Mouse (Mus musculus) liver, embryonic 14.5 days (tissue): ENCODE measurements around the gene Neurod4. TPM values are rescaled to one million over a fixed set of nuclear protein-coding genes. Genes with fewer than 3 reads are reported as not detected.

Source experiments
- ATAC-seq: fragments of 200-750 bp; cut with Nextera tagmentation; 2 replicates; pipeline ENCODE4 v1.8.0; 2017; ENCODE audit warnings: moderate number of reproducible peaks, mild to moderate bottlenecking, moderate library complexity; ENCODE audit not compliant: insufficient read depth
- DNase-seq, 3 experiments: peaks; one replicate each; pipeline ENCODE4 v3.0.0-alpha.2; 2012 to 2013; ENCODE audit warnings: low read depth in 3 of 3, low spot score in 3 of 3
- H3K27ac ChIP-seq: fragments of 300-500 bp; sonication (generic); 2 replicates; pipeline ENCODE4 v1.5.1; 2014; ENCODE audit warnings: moderate library complexity, mild to moderate bottlenecking, control low read depth, inconsistent platforms
- H3K27me3 ChIP-seq: fragments of 300-500 bp; sonication (generic); 2 replicates; pipeline ENCODE4 v1.6.1; 2014; ENCODE audit warnings: mild to moderate bottlenecking, low read length, moderate library complexity; ENCODE audit not compliant: control insufficient read depth, insufficient read depth
- H3K36me3 ChIP-seq: fragments of 300-500 bp; sonication (generic); replicated peaks from 2 replicates; pipeline ENCODE4 v1.6.1; 2014; ENCODE audit warnings: low read depth; ENCODE audit not compliant: control insufficient read depth, insufficient read depth
- H3K4me1 ChIP-seq, 2 experiments: fragments of 200-500 bp in 1 of 2; fragments of 300-500 bp in 1 of 2; sonication (generic) in 1 of 2; replicated peaks; 2 replicates each; pipeline ENCODE4 v1.6.1; 2012 to 2014; ENCODE audit warnings: antibody characterized with exemption in 1 of 2, inconsistent platforms in 1 of 2, low read length in 1 of 2; ENCODE audit not compliant: control insufficient read depth in 2 of 2, insufficient read depth in 2 of 2
- H3K4me2 ChIP-seq: fragments of 300-500 bp; sonication (generic); 2 replicates; pipeline ENCODE4 v1.6.1; 2014; ENCODE audit warnings: low read depth, mild to moderate bottlenecking, control low read depth, moderate library complexity
- H3K4me3 ChIP-seq, 2 experiments: fragments of 200-500 bp in 1 of 2; fragments of 300-500 bp in 1 of 2; sonication (generic) in 1 of 2; 2 replicates each; pipeline ENCODE4 v1.5.1; 2012 to 2014; ENCODE audit warnings: low read depth in 2 of 2, low read length in 2 of 2, mild to moderate bottlenecking in 2 of 2, control low read depth in 1 of 2, inconsistent platforms in 1 of 2, moderate library complexity in 1 of 2; ENCODE audit not compliant: insufficient read depth in 1 of 2
- H3K9ac ChIP-seq: fragments of 300-500 bp; sonication (generic); replicated peaks from 2 replicates; pipeline ENCODE4 v1.6.1; 2014; ENCODE audit warnings: mild to moderate bottlenecking, control low read depth, moderate library complexity
- H3K9me3 ChIP-seq: fragments of 300-500 bp; sonication (generic); 2 replicates; pipeline ENCODE4 v1.6.1; 2016; ENCODE audit warnings: low read length, mixed read lengths; ENCODE audit not compliant: control insufficient read depth
- CTCF ChIP-seq: IDR thresholded peaks from 2 replicates; pipeline ENCODE4 v1.5.1; 2016; ENCODE audit warnings: antibody characterized with exemption, low read depth, control low read depth
- EP300 ChIP-seq: IDR thresholded peaks from 2 replicates; pipeline ENCODE4 v1.6.1; 2016; ENCODE audit warnings: antibody characterized with exemption, low read depth
- WGBS: fragments of 180-500 bp; shearing (Covaris S2); extraction: QIAGEN DNeasy Blood & Tissue Kit; methylation state at CpG from one replicate; pipeline ENCODE4 v1.1.7; 2014; ENCODE audit not compliant: insufficient replicate concordance; 5-methylcytosine and 5-hydroxymethylcytosine counted together
- polyA plus RNA-seq, 2 experiments: library from polyadenylated mRNA; depleted of rRNA in 1 of 2; stranded (reverse) in 1 of 2; unstranded in 1 of 2; fragments of >200 nt; fragmentation: Nextera tagmentation in 1 of 2; extraction: Ambion mirVana in 1 of 2; gene quantifications; 2 replicates each; pipeline versions ENCODE4 v1.2.1 to v1.2.3; 2012 to 2014

The Neurod4 gene
- polyA plus RNA-seq, 2 experiments = not detected

DNA sequence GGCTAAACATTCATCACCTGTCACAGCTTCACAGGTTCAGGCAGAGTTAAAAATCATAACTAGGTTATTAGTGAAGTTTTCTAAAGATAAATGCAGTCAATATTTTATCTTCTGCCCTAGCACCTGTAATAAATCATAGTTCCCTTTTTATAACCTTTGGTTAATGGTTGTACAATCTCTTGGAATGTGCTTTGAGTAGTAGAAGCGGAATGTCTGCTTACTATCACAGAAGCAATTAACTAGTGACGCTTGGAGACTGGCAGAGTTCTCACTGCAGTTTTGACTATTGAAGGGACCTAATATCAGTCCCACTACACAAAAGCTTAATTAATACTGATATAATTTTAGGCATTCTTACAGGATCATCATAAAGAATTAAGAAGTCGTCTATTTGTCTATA lies 55.0 kb downstream of the Neurod4 start:
- Histone ChIP-seq H3K36me3 (no peaks in the 10 kb centered on the region), H3K9me3 (no peaks in the 10 kb centered on the region), H3K27me3 (no peaks in the 10 kb centered on the region), H3K4me1 (no peaks in the 10 kb centered on the region), H3K4me2 (no peak overlapping the region), H3K9ac (no peak overlapping the region), H3K4me3 (no peak overlapping the region), H3K27ac (no peak overlapping the region)
- WGBS = 50% methylated on average over 3 of the region's 3 CpGs
- ATAC-seq = no peak
- DNase-seq = no peak
- TF ChIP-seq EP300 = no peak
- no peak for TF ChIP-seq CTCF

Other genes starting within 250 kb of the Neurod4 start
- gene Olfr821, start 249.9 kb downstream of the Neurod4 start, polyA plus RNA-seq (2012; rRNA removed) = not detected in 2 replicates
- gene Olfr821, start 249.9 kb downstream of the Neurod4 start, polyA plus RNA-seq (2014; fragmentation: Nextera tagmentation; extraction: Ambion mirVana) = not detected in 2 replicates
- gene Olfr822, start 209.0 kb downstream of the Neurod4 start, polyA plus RNA-seq (2012; rRNA removed) = not detected in 2 replicates
- not detected in 2 replicates for gene Olfr822, start 209.0 kb downstream of the Neurod4 start, polyA plus RNA-seq (2014; fragmentation: Nextera tagmentation; extraction: Ambion mirVana)
- not detected in 2 replicates for gene Olfr823, start 164.9 kb downstream of the Neurod4 start, polyA plus RNA-seq (2012; rRNA removed)
- gene Olfr823, start 164.9 kb downstream of the Neurod4 start, polyA plus RNA-seq (2014; fragmentation: Nextera tagmentation; extraction: Ambion mirVana) = not detected in 2 replicates
- gene Olfr824, start 150.2 kb downstream of the Neurod4 start, polyA plus RNA-seq (2012; rRNA removed) = not detected in 2 replicates
- not detected in 2 replicates for gene Olfr824, start 150.2 kb downstream of the Neurod4 start, polyA plus RNA-seq (2014; fragmentation: Nextera tagmentation; extraction: Ambion mirVana)
- gene Olfr825, start 113.5 kb downstream of the Neurod4 start, polyA plus RNA-seq (2012; rRNA removed) = not detected in 2 replicates
- not detected in 2 replicates for gene Olfr825, start 113.5 kb downstream of the Neurod4 start, polyA plus RNA-seq (2014; fragmentation: Nextera tagmentation; extraction: Ambion mirVana)
- gene Olfr826, start 96.1 kb downstream of the Neurod4 start, polyA plus RNA-seq (2012; rRNA removed) = not detected in 2 replicates
- not detected in 2 replicates for gene Olfr826, start 96.1 kb downstream of the Neurod4 start, polyA plus RNA-seq (2014; fragmentation: Nextera tagmentation; extraction: Ambion mirVana)
- gene Olfr827, start 65.8 kb downstream of the Neurod4 start, polyA plus RNA-seq (2012; rRNA removed) = not detected in 2 replicates
- gene Olfr827, start 65.8 kb downstream of the Neurod4 start, polyA plus RNA-seq (2014; fragmentation: Nextera tagmentation; extraction: Ambion mirVana) = not detected in 2 replicates
- 0.71 and 1.3 TPM in 2 replicates for gene Tespa1, start 42.6 kb upstream of the Neurod4 start, polyA plus RNA-seq (2012; rRNA removed)
- 0.93 and 1.2 TPM in 2 replicates for gene Tespa1, start 42.6 kb upstream of the Neurod4 start, polyA plus RNA-seq (2014; fragmentation: Nextera tagmentation; extraction: Ambion mirVana)
- gene Vmn2r84, start 114.1 kb upstream of the Neurod4 start, polyA plus RNA-seq (2012; rRNA removed) = not detected in 2 replicates
- gene Vmn2r84, start 114.1 kb upstream of the Neurod4 start, polyA plus RNA-seq (2014; fragmentation: Nextera tagmentation; extraction: Ambion mirVana) = 0.01 and 0.03 TPM in 2 replicates
- not detected in 2 replicates for gene Vmn2r85, start 149.5 kb upstream of the Neurod4 start, polyA plus RNA-seq (2012; rRNA removed)
- not detected in 2 replicates for gene Vmn2r85, start 149.5 kb upstream of the Neurod4 start, polyA plus RNA-seq (2014; fragmentation: Nextera tagmentation; extraction: Ambion mirVana)
- gene Vmn2r86, start 175.8 kb upstream of the Neurod4 start, polyA plus RNA-seq (2012; rRNA removed) = not detected in 2 replicates
- not detected in 2 replicates for gene Vmn2r86, start 175.8 kb upstream of the Neurod4 start, polyA plus RNA-seq (2014; fragmentation: Nextera tagmentation; extraction: Ambion mirVana)
- gene Vmn2r87, start 217.2 kb upstream of the Neurod4 start, polyA plus RNA-seq (2012; rRNA removed) = not detected in 2 replicates
- gene Vmn2r87, start 217.2 kb upstream of the Neurod4 start, polyA plus RNA-seq (2014; fragmentation: Nextera tagmentation; extraction: Ambion mirVana) = not detected in 2 replicates